8 mouse cellular contexts compared by ENCODE assay signal in the genomic region with DNA sequence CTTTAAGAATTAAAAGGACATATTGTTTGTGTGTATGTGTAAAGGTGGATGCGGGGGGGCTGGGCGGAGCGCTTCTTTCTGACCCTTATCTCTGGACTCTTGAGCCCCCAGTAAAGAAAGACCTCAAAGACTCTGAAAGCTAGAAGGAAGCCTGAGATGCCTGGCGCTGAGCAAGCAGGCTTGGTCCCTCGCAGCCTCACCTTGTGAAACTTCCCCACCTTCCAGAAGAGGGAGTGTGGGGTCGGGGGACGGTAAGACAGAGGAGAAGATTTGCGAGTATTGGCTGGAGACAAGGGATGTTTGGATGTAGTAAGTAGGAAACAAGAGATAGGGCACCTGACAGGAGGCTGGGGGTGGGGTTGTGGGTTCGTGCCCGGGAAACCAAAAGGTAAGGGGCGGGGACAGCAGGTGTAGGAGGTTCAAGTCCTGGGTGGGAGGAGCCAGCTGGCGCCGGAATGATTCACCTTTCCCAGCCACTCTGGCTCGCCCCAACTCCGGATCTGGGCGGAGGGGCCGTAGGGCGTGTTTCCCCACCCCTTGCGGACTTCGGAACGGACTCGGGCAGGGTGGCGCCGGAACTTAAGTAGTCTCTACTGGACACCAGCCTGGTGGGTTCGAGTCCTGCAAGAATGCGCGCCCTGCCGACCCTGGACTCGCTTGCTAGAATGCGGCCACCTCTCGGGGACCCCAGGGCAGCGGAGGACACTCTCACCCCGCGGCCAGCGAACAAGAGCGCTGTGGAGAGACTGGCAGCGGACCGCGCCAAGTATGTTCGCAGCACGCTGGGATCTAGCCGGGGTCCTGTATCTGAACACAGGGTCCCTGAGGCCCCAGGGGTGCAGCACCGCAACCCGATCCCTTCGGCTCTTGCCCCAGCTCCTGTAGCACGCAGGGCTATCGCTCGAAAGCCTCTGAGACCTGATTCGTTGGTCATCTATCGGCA. TPM values are rescaled to one million over a fixed set of nuclear protein-coding genes. Genes with fewer than 3 reads are reported as not detected.
A peak's percentile ranks its signal among the peaks of the same experiment; 100 is the strongest.
DNase-seq lines count a peak whose midpoint lies in the region; ATAC-seq and TF ChIP-seq lines count a peak whose summit lies in the region.
"Had no signal": no experiment of that assay in that cellular context is flagged by ENCODE, and none has a peak within 500 bp of the region (broad histone marks: within the 10 kb centered on the region; RNA-seq: fewer than 3 reads in every experiment).

Gene Fam110c (plus strand): TSS at position 450 of the 943 bp plus-strand sequence.

- ATAC-seq in lung, postnatal 0 days, result peak; percentile 94

- H3K9me3 ChIP-seq in ES-E14 (ENCODE audit: control insufficient read depth, insufficient read depth, low read depth, low read length), result no peaks in the 10 kb centered on the region
- H3K9me3 ChIP-seq in lung, postnatal 0 days (ENCODE audit: low read length), result no peaks in the 10 kb centered on the region

- H3K27me3 ChIP-seq in lung, postnatal 0 days (replicated peaks; ENCODE audit: insufficient read depth, low read length), result peaks cover 13% of the 10 kb centered on the region

- no peak for TF ChIP-seq EP300 in lung, postnatal 0 days (IDR thresholded peaks at IDR 0.05)

- in situ Hi-C loops in ES-E14 (cut with MboI; ENCODE audit: low sequenced_read_pairs in 2 of 2, unreplicated experiment in 2 of 2), result no loop called here

- peak; percentile 39 for TF ChIP-seq CTCF in lung, postnatal 0 days (IDR thresholded peaks at IDR 0.05)

- peak within 1 kb of the TSS; percentile 47; the same call in 1 of the 2 replicates for H3K9ac ChIP-seq in ES-E14 (ENCODE audit: insufficient read depth, low read depth, low read length, poor library complexity, severe bottlenecking)
- H3K9ac ChIP-seq in lung, postnatal 0 days (replicated peaks; ENCODE audit: low read depth), result peak within 1 kb of the TSS; percentile 52; the same call in 1 of the 2 replicates

- peak within 1 kb of the TSS; percentile 70 for H3K4me3 ChIP-seq in ES-E14 (ENCODE audit: insufficient read depth in 1 of 2, low read depth in 1 of 2, low read length in 2 of 2, poor library complexity in 1 of 2, severe bottlenecking in 1 of 2)
- H3K4me3 ChIP-seq in lung, postnatal 0 days (ENCODE audit: low read depth, low read length), result peak within 1 kb of the TSS; percentile 49

- H3K36me3 ChIP-seq in ES-E14 (ENCODE audit: control insufficient read depth, insufficient read depth, low read length, poor library complexity, severe bottlenecking), result no peaks in the 10 kb centered on the region
- no peaks in the 10 kb centered on the region for H3K36me3 ChIP-seq in lung, postnatal 0 days (ENCODE audit: insufficient read depth, low read length)

- no peak for DNase-seq in ES-E14 (ENCODE audit: low read depth, low spot score)
- DNase-seq in adrenal gland, postnatal 25 days, result peak; percentile 34
- no peak for DNase-seq in gonadal fat pad, adult 2 months (ENCODE audit: low read depth)
- peak; percentile 97 for DNase-seq in kidney, adult 9 months
- peak; percentile 90 for DNase-seq in lung, postnatal 0 days (ENCODE audit: low spot score)
- DNase-seq in retina, embryonic 14.5 days (ENCODE audit: low spot score), result peak; percentile 50
- DNase-seq in thymus, postnatal 0 days (ENCODE audit: low spot score), result no peak

- peaks cover 0 to 4% of the 10 kb centered on the region in 2 experiments; a peak in 1 of 4 replicates for H3K4me1 ChIP-seq in ES-E14 (ENCODE audit: control insufficient read depth in 2 of 2, insufficient read depth in 2 of 2, low read length in 2 of 2, poor library complexity in 1 of 2)
- H3K4me1 ChIP-seq in lung, postnatal 0 days (ENCODE audit: insufficient read depth, low read depth, low read length), result no peaks in the 10 kb centered on the region

- H3K4me2 ChIP-seq in lung, postnatal 0 days (replicated peaks; ENCODE audit: low read depth, low read length), result peak within 1 kb of the TSS; percentile 84

- no peak within 1 kb of the TSS for H3K27ac ChIP-seq in ES-E14 (ENCODE audit: insufficient read depth, low read depth, low read length, poor library complexity, severe bottlenecking)
- H3K27ac ChIP-seq in lung, postnatal 0 days (ENCODE audit: low read length), result peak within 1 kb of the TSS; percentile 26; the same call in 1 of the 2 replicates

- 2% methylated on average over 43 of the region's 50 CpGs for WGBS in lung, postnatal 0 days

TF ChIP-seq in ES-E14, 5 proteins besides CTCF, POLR2A, EP300 and RAD21:
- TF ChIP-seq HCFC1 (IDR thresholded peaks at IDR 0.05; ENCODE audit: borderline replicate concordance, insufficient read depth, low read length), result no peak
- TF ChIP-seq ZC3H11A (IDR thresholded peaks at IDR 0.05; ENCODE audit: borderline replicate concordance, low read depth, low read length), result no peak
- TF ChIP-seq MAFK (IDR thresholded peaks at IDR 0.05; ENCODE audit: insufficient read depth, low read depth, low read length), result no peak
- no peak for TF ChIP-seq ZNF384 (IDR thresholded peaks at IDR 0.05; ENCODE audit: low read depth, low read length)
- TF ChIP-seq CHD2 (IDR thresholded peaks at IDR 0.05; ENCODE audit: low read depth, low read length), result no peak

RNA-seq across cellular contexts. Expression of gene Fam110c, which starts in this region (rescaled TPM):
- total RNA-seq in ES-E14 (2012; rRNA removed), result 0.32 and 0.40 TPM in 2 replicates
- total RNA-seq in adrenal gland, postnatal 25 days (2021), result 0.38 and 0.52 TPM in 2 replicates
- polyA plus RNA-seq in gonadal fat pad, adult 2 months (2012; rRNA removed), result 7.2 and 13.0 TPM in 2 replicates
- 2.7 and 3.1 TPM in 2 replicates for polyA plus RNA-seq in lung, postnatal 0 days (2015; fragmentation: Nextera tagmentation; extraction: Ambion mirVana)
- 0.19 and 0.26 TPM in 2 replicates for polyA plus RNA-seq in thymus, postnatal 0 days (2015; fragmentation: Nextera tagmentation; extraction: Ambion mirVana)
- total RNA-seq: left cerebral cortex, adult 18-20 months had no signal

Comparison
In these comparisons a context has a peak if more than half of its experiments do, and no peak if none do; other contexts are left out.
1. Peak in DNase-seq in adrenal gland, postnatal 25 days; RNA of the gene not detected or under 1 TPM.
2. DNase-seq: peak in kidney, adult 9 months (single experiment), lung, postnatal 0 days (single experiment) and retina, embryonic 14.5 days (single experiment); none in ES-E14 (single experiment), gonadal fat pad, adult 2 months (single experiment) and thymus, postnatal 0 days (single experiment).